Mouse (Mus musculus): ENCODE results near the gene Fndc3b. TPM values are rescaled to one million over a fixed set of nuclear protein-coding genes. Genes with fewer than 3 reads are reported as not detected.

Fndc3b gene
- polyA plus RNA-seq, 1 experiment, result 130 TPM

DNA sequence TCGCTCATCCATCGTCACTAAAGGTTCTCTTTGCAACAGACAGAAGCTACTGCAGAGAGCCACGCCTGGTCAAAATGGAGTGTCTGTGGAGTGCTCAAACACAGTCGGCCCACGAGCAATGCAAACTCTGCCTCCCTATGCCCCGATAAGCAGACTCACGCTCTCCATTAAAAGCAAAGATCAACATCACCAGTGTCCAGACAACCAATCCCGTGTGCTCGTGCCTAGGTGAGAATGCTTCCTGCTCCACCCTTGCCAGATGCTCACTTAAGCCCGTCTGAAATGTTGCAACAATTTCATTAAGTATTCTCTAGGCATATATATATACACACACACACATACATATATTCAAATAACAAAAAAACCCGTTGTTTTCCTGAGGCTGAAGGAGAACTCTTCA lies 56.1 kb downstream of the Fndc3b start:
- TF ChIP-seq POLR2A (IDR thresholded peaks at IDR 0.05; ENCODE audit: low read depth, low read length), result no peak
- H3K27ac ChIP-seq (ENCODE audit: insufficient read depth, low read length), result peak overlapping the region; percentile 84; the same call in 1 of the 2 replicates
- no peak overlapping the region for H3K4me3 ChIP-seq (ENCODE audit: insufficient read depth, low read length)
- peaks cover 46% of the 10 kb centered on the region for H3K4me1 ChIP-seq (ENCODE audit: control insufficient read depth, insufficient read depth, low read length)

GRCm38 (mm10) chr3:27652451-27653011 lies 58.6 kb downstream of the Fndc3b start:
- Histone ChIP-seq H3K4me1 (ENCODE audit: control insufficient read depth, insufficient read depth, low read length) (peaks cover 52% of the 10 kb centered on the region), H3K4me3 (ENCODE audit: insufficient read depth, low read length) (no peak overlapping the region), H3K27ac (ENCODE audit: insufficient read depth, low read length) (peak overlapping the region; percentile 91)
- no peak for TF ChIP-seq CTCF (IDR thresholded peaks at IDR 0.05; ENCODE audit: borderline replicate concordance, insufficient read depth, low read length)
- no peak for TF ChIP-seq POLR2A (IDR thresholded peaks at IDR 0.05; ENCODE audit: low read depth, low read length)

DNA sequence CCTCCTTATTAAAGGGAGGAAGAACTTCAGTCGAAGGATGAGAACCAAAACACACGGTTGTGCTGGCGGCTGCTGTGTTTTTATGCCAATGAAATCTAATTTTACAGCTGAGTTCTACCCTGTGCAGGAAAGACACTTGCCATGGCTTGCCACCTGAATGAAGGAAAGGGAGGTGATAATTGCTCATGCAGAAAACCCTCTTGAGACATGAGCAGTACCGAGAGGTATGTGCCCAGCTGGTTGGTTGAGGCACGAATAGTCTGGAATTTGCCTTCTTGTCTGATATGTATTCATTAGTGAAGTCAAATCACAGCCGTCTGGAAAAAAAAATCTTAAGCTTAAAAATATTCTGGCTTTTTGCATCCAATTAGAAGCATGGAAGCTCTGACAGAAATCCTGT lies 59.4 kb downstream of the Fndc3b start:
- peaks cover 53% of the 10 kb centered on the region for H3K4me1 ChIP-seq (ENCODE audit: control insufficient read depth, insufficient read depth, low read length)
- TF ChIP-seq CTCF (IDR thresholded peaks at IDR 0.05; ENCODE audit: borderline replicate concordance, insufficient read depth, low read length), result no peak
- no peak for TF ChIP-seq POLR2A (IDR thresholded peaks at IDR 0.05; ENCODE audit: low read depth, low read length)
- peak overlapping the region; percentile 91 for H3K27ac ChIP-seq (ENCODE audit: insufficient read depth, low read length)
- no peak overlapping the region for H3K4me3 ChIP-seq (ENCODE audit: insufficient read depth, low read length)

- peaks cover 51% of the 10 kb centered on the region for H3K4me1 ChIP-seq (ENCODE audit: control insufficient read depth, insufficient read depth, low read length)
These were observed 61.0 kb downstream of the Fndc3b start for GRCm38 (mm10) chr3:27650083-27650482.

GRCm38 (mm10) chr3:27649316-27649715 lies 61.8 kb downstream of the Fndc3b start:
- no peak for TF ChIP-seq CTCF (IDR thresholded peaks at IDR 0.05; ENCODE audit: borderline replicate concordance, insufficient read depth, low read length)
- TF ChIP-seq POLR2A (IDR thresholded peaks at IDR 0.05; ENCODE audit: low read depth, low read length), result no peak
- no peak overlapping the region for H3K27ac ChIP-seq (ENCODE audit: insufficient read depth, low read length)

More at GRCm38 (mm10) chr3:27650083-27650482, 61.0 kb downstream of the Fndc3b start:
- no peak for TF ChIP-seq CTCF (IDR thresholded peaks at IDR 0.05; ENCODE audit: borderline replicate concordance, insufficient read depth, low read length)
- no peak for TF ChIP-seq POLR2A (IDR thresholded peaks at IDR 0.05; ENCODE audit: low read depth, low read length)
- no peak overlapping the region for H3K4me3 ChIP-seq (ENCODE audit: insufficient read depth, low read length)
- 0 out of 2 replicates have a peak overlapping the region, but pooled peaks have one; percentile 2 for H3K27ac ChIP-seq (ENCODE audit: insufficient read depth, low read length)

DNA sequence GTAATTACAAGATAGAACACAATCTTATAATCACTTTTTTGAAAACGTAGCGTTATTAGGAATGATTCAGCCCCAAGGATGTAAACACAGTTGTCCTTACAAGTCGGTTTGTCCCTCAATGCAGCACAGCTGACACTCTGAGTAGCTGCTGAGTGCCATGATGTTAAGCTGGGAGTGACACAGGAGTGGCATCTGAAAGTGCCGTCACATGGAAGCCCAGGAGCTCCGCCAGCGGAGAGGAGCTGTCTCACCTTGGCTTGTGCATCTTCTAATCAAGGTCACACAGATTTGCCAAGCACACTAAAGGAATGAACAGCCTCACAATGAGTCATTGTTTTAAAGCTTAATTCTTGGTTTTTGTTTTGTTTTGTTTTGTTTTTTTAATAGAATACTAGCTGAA lies 68.7 kb downstream of the Fndc3b start:
- H3K4me1 ChIP-seq (ENCODE audit: control insufficient read depth, insufficient read depth, low read length), result peaks cover 20% of the 10 kb centered on the region
- no peak overlapping the region for H3K4me3 ChIP-seq (ENCODE audit: insufficient read depth, low read length)
- TF ChIP-seq CTCF (IDR thresholded peaks at IDR 0.05; ENCODE audit: borderline replicate concordance, insufficient read depth, low read length), result no peak
- TF ChIP-seq POLR2A (IDR thresholded peaks at IDR 0.05; ENCODE audit: low read depth, low read length), result no peak
- no peak overlapping the region for H3K27ac ChIP-seq (ENCODE audit: insufficient read depth, low read length)

More at GRCm38 (mm10) chr3:27649316-27649715, 61.8 kb downstream of the Fndc3b start:
- Histone ChIP-seq H3K4me1 (ENCODE audit: control insufficient read depth, insufficient read depth, low read length) (peaks cover 49% of the 10 kb centered on the region), H3K4me3 (ENCODE audit: insufficient read depth, low read length) (no peak overlapping the region)

DNA sequence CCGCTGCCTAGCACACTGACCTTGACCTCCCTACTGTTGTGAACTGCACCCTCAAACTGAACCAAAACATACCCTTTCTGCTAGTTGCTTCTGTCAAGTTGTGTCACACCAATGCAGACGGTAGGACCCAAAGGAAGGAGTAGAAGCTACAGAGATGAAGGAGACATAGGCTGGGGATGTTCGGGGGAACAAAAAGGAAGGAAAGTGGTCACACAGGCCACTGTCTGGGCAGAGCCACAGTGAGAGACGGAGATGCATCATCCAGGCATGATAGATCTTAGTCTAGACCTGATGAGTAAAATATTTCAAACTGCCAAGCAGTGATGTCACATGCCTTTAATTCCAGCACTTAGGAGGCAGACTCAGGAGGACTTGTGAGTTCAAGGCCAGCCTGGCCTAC lies 71.4 kb downstream of the Fndc3b start:
- no peak overlapping the region for H3K4me3 ChIP-seq (ENCODE audit: insufficient read depth, low read length)
- H3K27ac ChIP-seq (ENCODE audit: insufficient read depth, low read length), result peak overlapping the region; percentile 39; the same call in 1 of the 2 replicates
- no peak for TF ChIP-seq POLR2A (IDR thresholded peaks at IDR 0.05; ENCODE audit: low read depth, low read length)
- no peak for TF ChIP-seq CTCF (IDR thresholded peaks at IDR 0.05; ENCODE audit: borderline replicate concordance, insufficient read depth, low read length)
- H3K4me1 ChIP-seq (ENCODE audit: control insufficient read depth, insufficient read depth, low read length), result peaks cover 8% of the 10 kb centered on the region; the same call in 1 of the 2 replicates

DNA sequence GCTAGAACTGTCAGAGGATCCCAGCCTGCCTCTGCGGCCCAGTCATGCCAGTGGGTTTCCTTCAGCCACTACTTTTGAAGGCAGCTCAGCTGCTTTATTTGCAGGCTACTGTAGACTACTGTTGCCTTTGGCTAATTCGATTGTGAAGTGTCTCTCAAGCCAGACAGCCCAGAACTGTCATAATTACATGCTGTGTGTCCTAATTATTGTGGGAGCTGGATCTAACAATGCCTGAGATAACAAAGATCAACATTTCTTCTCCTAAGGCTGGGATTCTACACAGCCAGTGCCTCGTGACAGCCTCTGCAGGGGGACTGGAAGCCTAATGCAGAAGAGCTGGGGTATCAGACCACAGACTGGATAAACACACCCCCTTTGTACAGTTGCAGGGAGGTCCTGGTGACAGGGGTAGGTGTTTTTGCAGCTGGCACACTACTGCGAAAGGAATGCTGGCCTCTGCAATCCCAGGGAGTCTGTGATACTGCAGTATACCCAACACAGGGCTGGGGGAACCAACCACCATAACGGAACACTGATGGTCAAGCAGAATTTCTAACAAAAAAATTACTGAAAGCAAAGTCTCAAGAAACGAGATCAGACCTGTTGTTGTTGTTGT lies 74.0 kb downstream of the Fndc3b start:
- no peak for TF ChIP-seq CTCF (IDR thresholded peaks at IDR 0.05; ENCODE audit: borderline replicate concordance, insufficient read depth, low read length)
- no peak for TF ChIP-seq POLR2A (IDR thresholded peaks at IDR 0.05; ENCODE audit: low read depth, low read length)
- Histone ChIP-seq H3K4me1 (ENCODE audit: control insufficient read depth, insufficient read depth, low read length) (peaks cover 2% of the 10 kb centered on the region; the same call in 1 of the 2 replicates), H3K27ac (ENCODE audit: insufficient read depth, low read length) (no peak overlapping the region), H3K4me3 (ENCODE audit: insufficient read depth, low read length) (no peak overlapping the region)

DNA sequence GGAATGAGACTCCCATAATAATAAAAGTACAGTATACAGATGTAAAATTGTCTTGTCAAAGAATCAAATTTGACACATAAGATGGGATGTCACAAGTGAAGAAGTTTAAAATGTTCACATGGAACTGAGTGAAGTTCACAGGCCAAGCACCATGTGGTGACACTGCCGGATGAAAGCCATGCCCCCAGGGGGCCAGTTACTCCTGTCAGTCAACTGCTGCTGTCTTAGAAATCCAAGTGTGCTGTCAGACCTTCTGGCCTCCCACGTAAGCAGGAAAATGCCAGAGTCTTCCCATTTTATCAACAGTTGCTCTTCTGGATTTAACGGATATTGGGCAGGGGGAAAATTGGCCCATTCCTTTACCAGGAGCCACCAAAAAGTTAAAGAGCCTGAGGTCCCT lies 75.3 kb downstream of the Fndc3b start:
- no peak for TF ChIP-seq POLR2A (IDR thresholded peaks at IDR 0.05; ENCODE audit: low read depth, low read length)
- TF ChIP-seq CTCF (IDR thresholded peaks at IDR 0.05; ENCODE audit: borderline replicate concordance, insufficient read depth, low read length), result no peak

GRCm38 (mm10) chr3:27632880-27633279 lies 78.2 kb downstream of the Fndc3b start:
- Histone ChIP-seq H3K4me3 (ENCODE audit: insufficient read depth, low read length) (no peak overlapping the region), H3K27ac (ENCODE audit: insufficient read depth, low read length) (no peak overlapping the region), H3K4me1 (ENCODE audit: control insufficient read depth, insufficient read depth, low read length) (peaks cover 2% of the 10 kb centered on the region; the same call in 1 of the 2 replicates)
- TF ChIP-seq POLR2A (IDR thresholded peaks at IDR 0.05; ENCODE audit: low read depth, low read length), result no peak
- no peak for TF ChIP-seq CTCF (IDR thresholded peaks at IDR 0.05; ENCODE audit: borderline replicate concordance, insufficient read depth, low read length)

More for the DNA sequence above, 75.3 kb downstream of the Fndc3b start:
- H3K27ac ChIP-seq (ENCODE audit: insufficient read depth, low read length), result no peak overlapping the region
- H3K4me1 ChIP-seq (ENCODE audit: control insufficient read depth, insufficient read depth, low read length), result peaks cover 2% of the 10 kb centered on the region; the same call in 1 of the 2 replicates
- H3K4me3 ChIP-seq (ENCODE audit: insufficient read depth, low read length), result no peak overlapping the region

Data from embryonic fibroblast, embryonic 13.5 days (primary cell).